Mouse (Mus musculus) layer of hippocampus, adult 8-10 months (tissue): ENCODE results near the gene Slc35b3. TPM values are rescaled to one million over a fixed set of nuclear protein-coding genes. Genes with fewer than 3 reads are reported as not detected.

Experiments used
- DNase-seq, 2 experiments: peaks; one replicate each; pipeline ENCODE4 v3.0.0; 2022; ENCODE audit warnings: low spot score in 2 of 2
- total RNA-seq, 4 experiments: library from RNA; stranded (reverse); gene quantifications; 2 replicates each; pipeline ENCODE4 v1.2.4; 2022

The Slc35b3 gene
- total RNA-seq, 4 experiments from 2014 or later, result 12.6 to 17.1 (median 14.0) TPM

GRCm38 (mm10) chr13:38938433-38938832, 22.2 kb downstream of the Slc35b3 start:
- no peak for DNase-seq

DNA sequence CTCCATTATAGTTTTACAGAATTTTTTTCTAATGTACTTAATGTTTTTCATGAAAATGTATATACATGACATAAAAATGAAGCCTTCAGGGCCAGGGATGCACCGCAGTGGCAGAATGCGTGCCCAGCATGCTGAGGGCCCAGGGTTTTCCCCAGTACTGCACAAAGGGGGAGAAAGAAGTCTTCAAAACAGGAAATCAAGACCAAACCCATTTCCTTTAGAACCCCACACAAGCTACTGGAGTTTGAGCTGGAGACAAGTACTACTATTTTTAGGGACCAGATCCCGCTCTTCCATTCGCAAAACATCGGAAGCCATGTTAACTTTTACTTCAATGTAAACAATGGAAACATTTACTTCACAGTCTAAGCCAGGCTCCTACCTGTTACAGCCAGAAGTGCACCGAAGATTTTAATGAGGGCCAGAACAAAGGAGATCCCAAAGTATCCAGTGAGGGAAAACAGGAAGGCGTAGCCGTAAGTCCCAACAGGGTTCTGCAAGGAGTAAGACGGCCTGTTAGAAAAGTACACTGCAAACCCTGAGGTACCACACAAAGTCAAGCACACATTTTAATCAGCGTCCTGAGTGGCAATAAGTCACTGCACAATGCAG, 23.7 kb downstream of the Slc35b3 start:
- no peak for DNase-seq

- no peak for DNase-seq
Observed at GRCm38 (mm10) chr13:38935856-38936446, 24.7 kb downstream of the Slc35b3 start.

GRCm38 (mm10) chr13:38929843-38930578, 30.7 kb downstream of the Slc35b3 start:
- DNase-seq, result no peak

DNA sequence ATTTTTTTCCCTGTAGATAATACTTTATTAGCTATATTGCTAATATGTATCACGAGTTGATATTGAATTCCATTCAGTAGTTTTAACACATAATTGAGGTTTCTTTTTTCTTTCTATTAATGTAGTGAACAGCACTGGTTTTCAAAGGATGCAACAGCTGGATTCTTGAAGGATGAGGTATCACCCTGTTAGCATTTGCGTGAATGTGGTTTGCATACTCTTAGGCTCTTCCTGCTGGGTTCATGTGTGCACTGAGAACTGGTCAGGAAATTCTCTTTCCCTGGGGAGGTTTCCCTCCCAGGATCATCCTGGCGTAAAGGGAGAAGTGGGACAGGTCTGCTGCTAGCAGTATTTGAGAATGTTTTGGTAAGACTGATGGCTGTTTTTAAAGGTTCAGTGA, 38.0 kb downstream of the Slc35b3 start:
- DNase-seq, result no peak

DNA sequence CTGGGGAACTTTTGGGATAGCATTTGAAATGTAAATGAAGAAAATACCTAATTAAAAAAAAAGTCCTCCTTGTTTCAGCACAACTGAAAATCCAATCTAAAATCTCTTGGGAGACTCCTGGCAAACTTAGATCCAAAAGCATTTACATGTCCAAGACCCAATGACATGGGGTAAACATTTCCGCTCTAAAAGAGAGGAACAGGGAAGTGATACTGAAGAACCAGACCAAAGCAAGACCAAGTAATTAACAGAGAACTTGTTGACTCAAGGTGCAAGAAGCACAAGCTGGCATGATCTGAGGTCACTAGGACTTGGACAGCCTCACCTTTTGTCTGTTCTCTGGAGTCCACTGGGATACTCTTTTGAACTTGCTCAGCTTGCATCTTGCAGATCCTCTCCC, 39.4 kb downstream of the Slc35b3 start:
- no peak for DNase-seq

DNA sequence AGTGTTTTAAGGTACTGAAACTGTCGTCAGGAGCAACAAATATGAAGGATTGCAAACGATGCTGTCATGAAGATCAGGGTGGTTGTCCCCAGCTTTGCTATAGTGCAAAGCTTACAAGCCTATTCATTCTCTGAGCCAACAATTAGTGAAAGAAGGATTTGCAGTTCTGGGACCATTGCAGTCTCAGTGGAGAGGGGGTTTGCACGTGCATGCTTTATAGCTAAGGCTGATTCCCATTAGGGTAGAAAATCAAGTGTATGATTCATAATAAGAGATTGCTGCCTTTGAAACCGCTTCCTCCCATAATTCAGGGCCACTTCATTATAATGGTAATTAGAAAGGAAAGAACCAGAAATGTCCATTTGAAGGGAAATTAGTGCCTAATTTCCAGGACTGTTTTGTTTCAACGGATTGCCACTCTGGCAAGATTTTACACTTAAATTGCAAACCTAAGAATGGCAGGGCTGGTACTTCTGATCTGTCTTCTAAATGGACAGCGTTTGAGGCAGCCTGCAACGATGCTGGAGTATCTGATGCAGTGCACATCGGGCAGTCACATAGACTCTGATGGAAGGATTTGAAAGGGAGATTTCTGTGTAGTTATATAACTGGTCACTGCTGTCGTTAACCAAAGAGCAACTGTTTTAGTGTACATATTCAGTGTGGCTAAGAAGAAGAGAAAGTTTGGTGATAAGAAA, 42.3 kb downstream of the Slc35b3 start:
- no peak for DNase-seq

- no peak for DNase-seq
Observed at GRCm38 (mm10) chr13:38917556-38917955, 43.1 kb downstream of the Slc35b3 start.

GRCm38 (mm10) chr13:38914771-38915170, 45.9 kb downstream of the Slc35b3 start:
- DNase-seq, result no peak

GRCm38 (mm10) chr13:38892364-38892763, 68.3 kb downstream of the Slc35b3 start:
- no peak for DNase-seq
